Mouse (Mus musculus): ENCODE measurements at regions not wholly inside any gene's neighbourhood (a gene's known extent, or its start where the extent isn't known, plus 50 kb on each side); places are given as distances from the start of the nearest gene placed in this dataset.

DNA sequence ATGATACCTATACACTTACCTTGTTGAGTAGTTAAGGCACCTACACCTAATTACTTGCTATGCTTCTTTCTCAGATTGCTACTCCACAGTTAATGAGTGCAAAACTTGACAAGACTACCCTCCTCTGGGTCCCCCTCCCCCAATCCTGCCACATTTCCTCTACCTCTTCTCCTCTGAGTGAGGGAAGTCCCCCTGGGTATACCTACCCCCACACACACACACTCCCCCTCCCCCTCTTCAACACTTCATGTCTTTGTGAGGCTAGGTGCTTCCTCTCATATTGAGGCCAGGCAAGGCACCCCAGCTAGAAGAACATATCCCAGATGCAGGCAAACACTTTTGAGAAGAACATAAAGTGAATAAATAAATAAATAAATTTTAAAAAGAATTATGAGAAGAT, 90.3 kb upstream of the Ube2e3 start:
- H3K27ac ChIP-seq (ENCODE audit: insufficient read depth, low read length): no peak overlapping the region
- TF ChIP-seq CTCF (IDR thresholded peaks at IDR 0.05; ENCODE audit: extremely low read depth, insufficient read depth, insufficient read length, insufficient replicate concordance): no peak
- no peak for TF ChIP-seq POLR2A (IDR thresholded peaks at IDR 0.05; ENCODE audit: low read depth, low read length)
- H3K27me3 ChIP-seq (ENCODE audit: control insufficient read depth, insufficient read depth, low read length): no peaks in the 10 kb centered on the region
- no peaks in the 10 kb centered on the region for H3K36me3 ChIP-seq (ENCODE audit: control insufficient read depth, insufficient read depth, low read length)
- no peaks in the 10 kb centered on the region for H3K4me1 ChIP-seq (ENCODE audit: control insufficient read depth, insufficient read depth, insufficient read length)
- DNase-seq (ENCODE audit: low read depth in 1 of 2, low spot score in 2 of 2): no peak
- no peak overlapping the region for H3K4me3 ChIP-seq (ENCODE audit: extremely low read depth, insufficient read depth, insufficient read length)

DNA sequence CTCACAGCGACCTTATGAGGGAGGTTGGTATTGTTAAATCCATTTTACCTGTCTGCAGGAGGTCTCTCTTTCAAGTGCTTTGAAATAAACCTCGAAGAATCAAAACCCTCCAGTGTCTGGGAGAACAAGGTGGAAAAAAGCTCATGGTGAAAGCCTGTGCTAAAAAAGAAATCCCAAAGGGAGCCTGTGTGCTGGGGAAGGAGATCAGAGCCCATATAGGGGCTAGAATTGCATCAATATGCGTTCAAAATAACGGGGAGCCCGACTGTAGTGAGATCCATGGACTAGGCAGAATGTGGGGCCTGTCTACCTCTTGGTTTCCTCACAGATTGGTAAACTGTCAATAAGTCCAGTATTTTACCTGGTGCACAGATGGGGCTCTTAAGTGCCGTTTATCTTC, 113.6 kb upstream of the Ube2e3 start:
- Histone ChIP-seq H3K4me3 (ENCODE audit: extremely low read depth, insufficient read depth, insufficient read length) (no peak overlapping the region), H3K36me3 (ENCODE audit: control insufficient read depth, insufficient read depth, low read length) (no peaks in the 10 kb centered on the region), H3K27ac (ENCODE audit: insufficient read depth, low read length) (no peak overlapping the region), H3K27me3 (ENCODE audit: control insufficient read depth, insufficient read depth, low read length) (no peaks in the 10 kb centered on the region), H3K4me1 (ENCODE audit: control insufficient read depth, insufficient read depth, insufficient read length) (no peaks in the 10 kb centered on the region)
- 84% methylated on average over 6 of the region's 6 CpGs for WGBS
- DNase-seq (ENCODE audit: low read depth in 1 of 2, low spot score in 2 of 2): no peak
- TF ChIP-seq CTCF (IDR thresholded peaks at IDR 0.05; ENCODE audit: extremely low read depth, insufficient read depth, insufficient read length, insufficient replicate concordance): no peak
- no peak for TF ChIP-seq POLR2A (IDR thresholded peaks at IDR 0.05; ENCODE audit: low read depth, low read length)

DNA sequence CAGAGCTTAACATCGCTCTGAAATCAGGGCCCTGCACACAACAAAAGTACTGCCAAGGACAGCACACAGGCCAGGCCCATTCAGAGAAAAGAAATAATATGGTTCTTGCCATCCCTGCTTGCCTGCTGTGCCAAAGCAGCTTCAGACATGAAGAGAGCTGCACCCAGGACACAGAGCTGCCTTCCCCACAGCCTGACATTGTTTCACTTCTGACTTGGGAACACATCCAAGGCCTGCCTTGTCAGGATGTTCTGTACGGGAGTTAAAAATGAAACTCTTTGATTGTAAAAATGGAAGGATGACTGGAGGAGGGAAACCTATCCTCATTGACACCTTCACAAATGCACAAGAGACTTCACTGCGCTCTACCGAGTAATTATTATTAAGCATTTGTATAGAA, 114.0 kb upstream of the Ube2e3 start:
- Histone ChIP-seq H3K27me3 (ENCODE audit: control insufficient read depth, insufficient read depth, low read length) (no peaks in the 10 kb centered on the region), H3K36me3 (ENCODE audit: control insufficient read depth, insufficient read depth, low read length) (no peaks in the 10 kb centered on the region), H3K27ac (ENCODE audit: insufficient read depth, low read length) (no peak overlapping the region), H3K4me3 (ENCODE audit: extremely low read depth, insufficient read depth, insufficient read length) (no peak overlapping the region), H3K4me1 (ENCODE audit: control insufficient read depth, insufficient read depth, insufficient read length) (no peaks in the 10 kb centered on the region)
- DNase-seq (ENCODE audit: low read depth in 1 of 2, low spot score in 2 of 2): no peak
- TF ChIP-seq POLR2A (IDR thresholded peaks at IDR 0.05; ENCODE audit: low read depth, low read length): no peak
- TF ChIP-seq CTCF (IDR thresholded peaks at IDR 0.05; ENCODE audit: extremely low read depth, insufficient read depth, insufficient read length, insufficient replicate concordance): no peak
- WGBS: 85% methylated on average over 4 of the region's 4 CpGs

DNA sequence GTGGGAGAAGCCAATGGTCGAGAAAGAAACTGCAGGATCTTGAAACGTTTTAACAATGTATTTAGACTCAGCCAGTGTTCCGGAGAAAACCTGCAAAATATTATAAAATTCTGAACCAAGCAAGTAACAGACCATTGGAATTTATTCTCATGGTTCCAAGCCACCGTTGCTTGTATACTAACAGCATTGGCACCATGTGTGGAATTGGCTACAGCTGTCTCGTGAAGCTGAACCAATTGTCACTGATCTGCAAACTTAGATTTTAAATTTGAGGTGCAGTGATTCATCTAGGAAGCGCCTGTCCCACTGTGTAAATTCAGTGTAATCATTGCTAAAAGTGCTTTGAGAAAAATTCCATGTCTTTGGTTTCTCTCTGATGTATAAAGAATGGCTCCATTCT, 137.8 kb upstream of the Ube2e3 start:
- Histone ChIP-seq H3K27ac (ENCODE audit: insufficient read depth, low read length) (no peak overlapping the region), H3K4me1 (ENCODE audit: control insufficient read depth, insufficient read depth, insufficient read length) (no peaks in the 10 kb centered on the region), H3K36me3 (ENCODE audit: control insufficient read depth, insufficient read depth, low read length) (no peaks in the 10 kb centered on the region), H3K4me3 (ENCODE audit: extremely low read depth, insufficient read depth, insufficient read length) (no peak overlapping the region), H3K27me3 (ENCODE audit: control insufficient read depth, insufficient read depth, low read length) (no peaks in the 10 kb centered on the region)
- no peak for DNase-seq (ENCODE audit: low read depth in 1 of 2, low spot score in 2 of 2)
- TF ChIP-seq CTCF (IDR thresholded peaks at IDR 0.05; ENCODE audit: extremely low read depth, insufficient read depth, insufficient read length, insufficient replicate concordance): no peak
- no peak for TF ChIP-seq POLR2A (IDR thresholded peaks at IDR 0.05; ENCODE audit: low read depth, low read length)
- 86% methylated on average over 6 of the region's 6 CpGs for WGBS

DNA sequence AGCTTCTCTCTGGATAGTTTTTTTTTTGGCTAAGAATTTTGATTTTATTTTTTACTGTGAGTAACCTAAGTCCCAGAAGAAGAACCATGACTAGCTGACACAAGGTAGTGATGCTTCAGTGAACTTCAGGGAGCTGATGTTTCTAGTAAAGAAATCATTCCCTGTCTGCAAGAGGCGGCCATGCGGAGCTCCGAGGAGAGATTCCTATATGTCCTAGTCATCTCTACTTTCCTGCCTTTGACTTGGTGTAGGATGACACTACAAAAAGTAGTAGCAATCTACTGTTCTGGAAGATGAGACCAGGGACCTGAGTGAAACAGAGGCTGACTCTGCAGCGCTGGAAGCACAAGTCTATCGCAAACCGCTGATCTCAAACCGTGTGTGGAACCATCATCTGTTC, 141.9 kb upstream of the Ube2e3 start:
- 92% methylated on average over 7 of the region's 7 CpGs for WGBS
- TF ChIP-seq POLR2A (IDR thresholded peaks at IDR 0.05; ENCODE audit: low read depth, low read length): no peak
- TF ChIP-seq CTCF (IDR thresholded peaks at IDR 0.05; ENCODE audit: extremely low read depth, insufficient read depth, insufficient read length, insufficient replicate concordance): no peak
- Histone ChIP-seq H3K4me3 (ENCODE audit: extremely low read depth, insufficient read depth, insufficient read length) (no peak overlapping the region), H3K27ac (ENCODE audit: insufficient read depth, low read length) (no peak overlapping the region), H3K36me3 (ENCODE audit: control insufficient read depth, insufficient read depth, low read length) (no peaks in the 10 kb centered on the region), H3K4me1 (ENCODE audit: control insufficient read depth, insufficient read depth, insufficient read length) (no peaks in the 10 kb centered on the region), H3K27me3 (ENCODE audit: control insufficient read depth, insufficient read depth, low read length) (no peaks in the 10 kb centered on the region)
- DNase-seq (ENCODE audit: low read depth in 1 of 2, low spot score in 2 of 2): no peak

DNA sequence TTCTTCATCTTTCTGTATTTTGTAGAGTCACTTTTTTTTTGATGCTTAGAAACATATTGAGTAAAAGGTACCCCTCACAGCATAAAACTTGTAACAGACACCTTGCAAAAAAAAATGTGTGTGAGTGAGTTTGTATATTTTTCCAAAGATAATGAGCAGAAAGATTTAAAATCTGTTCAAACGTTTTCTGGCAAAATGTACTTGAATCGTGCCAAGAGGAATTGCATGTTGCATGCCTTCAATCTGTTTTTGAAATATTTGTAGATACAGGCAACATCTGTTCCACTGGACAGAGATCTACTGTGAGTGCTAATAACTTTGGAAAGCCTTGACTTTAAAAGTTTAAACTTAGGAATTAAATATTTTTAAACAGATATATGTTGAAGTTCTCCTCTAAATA, 143.5 kb upstream of the Ube2e3 start:
- Histone ChIP-seq H3K4me1 (ENCODE audit: control insufficient read depth, insufficient read depth, insufficient read length) (no peaks in the 10 kb centered on the region), H3K27me3 (ENCODE audit: control insufficient read depth, insufficient read depth, low read length) (no peaks in the 10 kb centered on the region), H3K4me3 (ENCODE audit: extremely low read depth, insufficient read depth, insufficient read length) (no peak overlapping the region), H3K36me3 (ENCODE audit: control insufficient read depth, insufficient read depth, low read length) (no peaks in the 10 kb centered on the region), H3K27ac (ENCODE audit: insufficient read depth, low read length) (no peak overlapping the region)
- DNase-seq (ENCODE audit: low read depth in 1 of 2, low spot score in 2 of 2): no peak
- WGBS: 69% methylated on average over 2 of the region's 2 CpGs
- TF ChIP-seq CTCF (IDR thresholded peaks at IDR 0.05; ENCODE audit: extremely low read depth, insufficient read depth, insufficient read length, insufficient replicate concordance): no peak
- no peak for TF ChIP-seq POLR2A (IDR thresholded peaks at IDR 0.05; ENCODE audit: low read depth, low read length)

DNA sequence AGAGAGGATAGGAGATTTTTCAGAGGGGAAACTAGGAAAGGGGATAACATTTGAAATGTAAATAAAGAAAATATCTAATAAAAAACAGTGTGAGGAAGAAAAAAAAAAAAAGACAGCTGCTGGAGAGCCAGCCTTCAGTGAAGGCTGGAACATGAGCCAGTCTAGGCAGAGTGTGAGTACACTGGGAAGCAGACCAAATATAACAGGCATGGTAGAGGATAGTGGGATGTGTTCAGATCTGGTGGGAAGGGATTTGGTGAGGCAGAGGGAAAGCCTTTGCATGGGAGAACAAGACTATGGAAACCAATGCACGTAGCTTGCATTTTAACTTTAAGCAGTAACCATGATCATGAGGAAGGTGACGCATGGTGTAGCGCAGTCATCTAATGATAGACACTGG, 144.5 kb upstream of the Ube2e3 start:
- Histone ChIP-seq H3K4me1 (ENCODE audit: control insufficient read depth, insufficient read depth, insufficient read length) (no peaks in the 10 kb centered on the region), H3K36me3 (ENCODE audit: control insufficient read depth, insufficient read depth, low read length) (no peaks in the 10 kb centered on the region), H3K4me3 (ENCODE audit: extremely low read depth, insufficient read depth, insufficient read length) (no peak overlapping the region), H3K27ac (ENCODE audit: insufficient read depth, low read length) (no peak overlapping the region), H3K27me3 (ENCODE audit: control insufficient read depth, insufficient read depth, low read length) (no peaks in the 10 kb centered on the region)
- DNase-seq (ENCODE audit: low read depth in 1 of 2, low spot score in 2 of 2): no peak
- TF ChIP-seq CTCF (IDR thresholded peaks at IDR 0.05; ENCODE audit: extremely low read depth, insufficient read depth, insufficient read length, insufficient replicate concordance) (no peak), POLR2A (IDR thresholded peaks at IDR 0.05; ENCODE audit: low read depth, low read length) (no peak)
- 96% methylated on average over 3 of the region's 3 CpGs for WGBS

All from spleen, adult 2 months (tissue).